Mouse (Mus musculus) CH12.LX (cell line): ENCODE data around the gene Gm20708. TPM values are rescaled to one million over a fixed set of nuclear protein-coding genes. Genes with fewer than 3 reads are reported as not detected.
A peak's percentile ranks its signal among the peaks of the same experiment; 100 is the strongest.
"Not testable (repeated sequence)": the region's sequence is repeated elsewhere in the genome, so short reads cannot be mapped to it uniquely, and the experiment has no call there.

Experiments
- DNase-seq: peaks from one replicate; pipeline ENCODE4 v3.0.0-alpha.2; 2013; ENCODE audit errors: extremely low read depth
- H3K27ac ChIP-seq: 2 replicates; pipeline ENCODE4 v1.5.1; 2012; ENCODE audit warnings: low read depth, mild to moderate bottlenecking, control low read depth, moderate library complexity; ENCODE audit not compliant: insufficient read depth
- H3K27me3 ChIP-seq: replicated peaks from 2 replicates; pipeline ENCODE3; 2012; ENCODE audit warnings: inconsistent platforms
- H3K36me3 ChIP-seq, 2 experiments: replicated peaks in 1 of 2; 2 replicates each; pipeline versions ENCODE3 to v1.6.1; 2012; ENCODE audit warnings: inconsistent platforms in 1 of 2, low read length in 1 of 2, mild to moderate bottlenecking in 1 of 2, mixed read lengths in 1 of 2, moderate library complexity in 1 of 2; ENCODE audit not compliant: control insufficient read depth in 1 of 2, insufficient read depth in 1 of 2
- H3K4me1 ChIP-seq, 2 experiments: 2 replicates each; pipeline ENCODE4 v1.6.1; 2012; ENCODE audit warnings: inconsistent platforms in 1 of 2, moderate library complexity in 1 of 2; ENCODE audit not compliant: insufficient read depth in 2 of 2, control insufficient read depth in 1 of 2
- H3K4me2 ChIP-seq: 2 replicates; pipeline ENCODE4 v1.6.1; 2012; ENCODE audit warnings: low read depth, mild to moderate bottlenecking, control low read depth; ENCODE audit not compliant: poor library complexity, insufficient read depth, severe bottlenecking
- H3K4me3 ChIP-seq, 3 experiments: fragments of 150-350 bp in 1 of 3; sonication (generic) in 1 of 3; replicated peaks in 1 of 3; 2 replicates each; pipeline versions ENCODE3 to v1.5.1; 2011 to 2012; ENCODE audit warnings: low read depth in 2 of 3, low read length in 2 of 3, mild to moderate bottlenecking in 2 of 3, moderate library complexity in 2 of 3, control low read depth in 1 of 3, improper control_type of control experiment in 1 of 3, inconsistent platforms in 1 of 3, mixed read lengths in 1 of 3; ENCODE audit not compliant: poor library complexity in 1 of 3
- H3K79me2 ChIP-seq: replicated peaks from 2 replicates; pipeline ENCODE4 v1.6.1; 2012; ENCODE audit warnings: mild to moderate bottlenecking, moderate library complexity; ENCODE audit not compliant: control insufficient read depth, poor library complexity, insufficient read depth, severe bottlenecking; ENCODE audit errors: extremely low read depth
- H3K9ac ChIP-seq: 2 replicates; pipeline ENCODE4 v1.6.1; 2012; ENCODE audit warnings: low read depth, mild to moderate bottlenecking, control low read depth, moderate library complexity; ENCODE audit not compliant: insufficient read depth
- H3K9me3 ChIP-seq: replicated peaks from 2 replicates; pipeline ENCODE3; 2012; ENCODE audit warnings: low read length, inconsistent platforms, mixed read lengths
- BHLHE40 ChIP-seq: IDR thresholded peaks from 2 replicates; pipeline ENCODE4 v1.6.1; 2011; ENCODE audit warnings: mild to moderate bottlenecking, low read depth, low read length, improper control_type of control experiment
- CTCF ChIP-seq, 2 experiments: IDR thresholded peaks in 1 of 2; conservative IDR thresholded peaks in 1 of 2; 2 replicates each; pipeline ENCODE4 v1.5.1; 2011 to 2012; ENCODE audit warnings: low read depth in 2 of 2, low read length in 2 of 2, improper control_type of control experiment in 1 of 2, inconsistent platforms in 1 of 2, mild to moderate bottlenecking in 1 of 2, moderate library complexity in 1 of 2
- EP300 ChIP-seq: IDR thresholded peaks from 2 replicates; pipeline ENCODE4 v1.6.1; 2011; ENCODE audit warnings: low read length, improper control_type of control experiment
- GABPA ChIP-seq: IDR thresholded peaks from 2 replicates; pipeline ENCODE4 v1.6.1; 2012; ENCODE audit warnings: low read depth, low read length, improper control_type of control experiment, inconsistent platforms; ENCODE audit not compliant: insufficient replicate concordance
- IRF4 ChIP-seq: IDR thresholded peaks from 2 replicates; pipeline ENCODE4 v1.6.1; 2014; ENCODE audit warnings: low read depth, mild to moderate bottlenecking, inconsistent platforms, low read length, improper control_type of control experiment
- MXI1 ChIP-seq: IDR thresholded peaks from 2 replicates; pipeline ENCODE4 v1.6.1; 2011; ENCODE audit warnings: mild to moderate bottlenecking, low read depth, low read length, improper control_type of control experiment
- MYC ChIP-seq: IDR thresholded peaks from 2 replicates; pipeline ENCODE4 v1.6.1; 2011; ENCODE audit warnings: low read depth, mild to moderate bottlenecking, improper control_type of control experiment, low read length
- NELFE ChIP-seq: IDR thresholded peaks from 2 replicates; pipeline ENCODE4 v1.6.1; 2011; ENCODE audit warnings: low read depth, low read length, improper control_type of control experiment
- POLR2A ChIP-seq: IDR thresholded peaks from 2 replicates; pipeline ENCODE4 v1.6.1; 2011; ENCODE audit warnings: low read depth, mild to moderate bottlenecking, improper control_type of control experiment, low read length
- RAD21 ChIP-seq: IDR thresholded peaks from 2 replicates; pipeline ENCODE4 v1.6.1; 2011; ENCODE audit warnings: low read depth, mild to moderate bottlenecking, low read length, improper control_type of control experiment, moderate library complexity
- SMC3 ChIP-seq: IDR thresholded peaks from 2 replicates; pipeline ENCODE4 v1.6.1; 2011; ENCODE audit warnings: low read depth, low read length, improper control_type of control experiment
- TCF12 ChIP-seq: IDR thresholded peaks from 2 replicates; pipeline ENCODE4 v1.6.1; 2014; ENCODE audit warnings: low read depth, mild to moderate bottlenecking, inconsistent platforms, low read length, improper control_type of control experiment
- USF1 ChIP-seq: IDR thresholded peaks from 2 replicates; pipeline ENCODE4 v1.6.1; 2014; ENCODE audit warnings: low read depth, mild to moderate bottlenecking, inconsistent platforms, low read length, improper control_type of control experiment
- ZKSCAN1 ChIP-seq: IDR thresholded peaks from 2 replicates; pipeline ENCODE4 v1.6.1; 2012; ENCODE audit warnings: low read depth, inconsistent platforms, low read length, improper control_type of control experiment, borderline replicate concordance
- ZNF384 ChIP-seq: IDR thresholded peaks from 2 replicates; pipeline ENCODE4 v1.6.1; 2012; ENCODE audit warnings: low read depth, low read length, improper control_type of control experiment, inconsistent platforms
- dilution Hi-C: fragments of 300-500 bp; cut with MboI; formaldehyde crosslinking; loops from 2 replicates; pipeline ENCODE4 v1.14.3; 2020; ENCODE audit warnings: low sequenced_read_pairs; ENCODE audit not compliant: extremely low pct_unique_long_range_greater_than_20kb, extremely low pct_ligation_motif_present
- in situ Hi-C: fragments of 300-500 bp; cut with MboI; formaldehyde crosslinking; loops from 3 replicates; pipeline ENCODE4 v1.14.3; 2019; ENCODE audit warnings: low sequenced_read_pairs, low pct_ligation_motif_present, low pct_unique_long_range_greater_than_20kb, mixed read lengths
- polyA plus RNA-seq: library from polyadenylated mRNA; unstranded; fragments of >175 nt; gene quantifications from 2 replicates; pipeline ENCODE4 v1.2.1, GENCODE M21; 2012; ENCODE audit warnings: low read depth; ENCODE audit not compliant: insufficient read length
- total RNA-seq, 2 experiments: library from RNA; depleted of rRNA; stranded (reverse); fragments of 300-350 nt in 1 of 2; fragments of >200 nt in 1 of 2; gene quantifications; 2 replicates each; pipeline ENCODE4 v1.2.3; 2012 to 2014

Gene Gm20708
- total and polyA plus RNA-seq, 3 experiments, result 0.50 to 1.0 (median 0.80) TPM

- peaks cover 0 to 39% of the 10 kb centered on the region in 2 experiments for H3K36me3 ChIP-seq
- H3K79me2 ChIP-seq, result no peaks in the 10 kb centered on the region
- no peaks in the 10 kb centered on the region for H3K9me3 ChIP-seq
- H3K27me3 ChIP-seq, result no peaks in the 10 kb centered on the region
- no peak overlapping the region for H3K4me2 ChIP-seq
- TF ChIP-seq TCF12 (peak; percentile 16; the same call in 1 of the 2 replicates), USF1 (no peak), ZKSCAN1 (no peak), MYC (peak; percentile 56; the same call in 1 of the 2 replicates), CTCF (conservative IDR thresholded peaks at IDR 0.05 in 1 of 2, IDR thresholded peaks at IDR 0.05 in 1 of 2; ENCODE audit: low read depth in 2 of 2, low read length in 2 of 2) (peak; percentile 29 to 91; a peak in 3 of 4 replicates), SMC3 (peak; percentile 91), NELFE (no peak), RAD21 (peak; percentile 75), POLR2A (peak; percentile 41; the same call in 1 of the 2 replicates), GABPA (no peak), MXI1 (no peak)
- TF ChIP-seq, all 38 proteins: peak for 6
- Histone ChIP-seq H3K27ac (no peak overlapping the region), H3K4me3 (no peak overlapping the region), H3K4me1 (peaks cover 12 to 48% of the 10 kb centered on the region in 2 experiments), H3K9ac (no peak overlapping the region)
- in situ Hi-C loops, result no loop called here
- dilution Hi-C loops, result no loop called here
- peak; percentile 89 for DNase-seq
These were observed 23.2 kb upstream of the Gm20708 start for GRCm38 (mm10) chr11:117786294-117786693.

DNA sequence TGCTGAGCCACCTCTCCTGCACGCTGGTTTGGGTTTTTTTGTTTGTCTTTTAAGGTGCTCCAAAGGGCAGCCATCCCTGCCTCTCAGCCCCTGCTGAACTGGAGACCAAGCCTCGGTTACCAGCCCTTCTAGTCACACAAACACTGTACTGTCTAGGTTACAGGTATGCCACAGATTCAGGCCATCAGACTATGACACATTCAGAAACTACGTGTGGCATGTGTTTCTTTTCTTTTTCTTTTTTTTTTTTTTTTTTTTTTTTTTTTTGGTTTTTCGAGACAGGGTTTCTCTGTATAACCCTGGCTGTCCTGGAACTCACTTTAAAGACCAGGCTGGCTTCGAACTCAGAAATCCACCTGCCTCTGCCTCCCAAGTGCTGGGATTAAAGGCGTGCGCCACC is 21.0 kb upstream of the Gm20708 start:
- TF ChIP-seq ZNF384 (peak; percentile 93), EP300 (peak; percentile 49), IRF4 (0 out of 2 replicates have a peak, but pooled peaks have one; percentile 33), BHLHE40 (peak; percentile 29; the same call in 1 of the 2 replicates)
- TF ChIP-seq, all 38 proteins: peak for 4; not testable (repeated sequence) for 34
- H3K9me3 ChIP-seq, DNase-seq, H3K27me3 ChIP-seq, dilution Hi-C loops, H3K4me2 ChIP-seq, in situ Hi-C loops, H3K27ac ChIP-seq, H3K9ac ChIP-seq, H3K79me2 ChIP-seq, H3K4me3 ChIP-seq: not testable (repeated sequence)
- Histone ChIP-seq H3K36me3 (peaks cover 0 to 39% of the 10 kb centered on the region in 2 experiments), H3K4me1 (peaks cover 21 to 51% of the 10 kb centered on the region in 2 experiments)
